Mouse (Mus musculus) limb, embryonic 10.5 days (tissue): ENCODE data around the gene Pkib. TPM values are rescaled to one million over a fixed set of nuclear protein-coding genes. Genes with fewer than 3 reads are reported as not detected.

Experiments used
- DNase-seq: peaks from one replicate; pipeline ENCODE4 v3.0.0-alpha.2; 2017; ENCODE audit warnings: low spot score
- H3K27ac ChIP-seq: fragments of 300-500 bp; sonication (generic); 2 replicates; pipeline ENCODE4 v1.5.1; 2016; ENCODE audit warnings: mild to moderate bottlenecking
- H3K27me3 ChIP-seq: fragments of 300-500 bp; sonication (generic); 2 replicates; pipeline ENCODE4 v1.6.1; 2016; ENCODE audit warnings: low read depth, mild to moderate bottlenecking; ENCODE audit not compliant: poor library complexity, severe bottlenecking
- H3K36me3 ChIP-seq: fragments of 300-500 bp; sonication (generic); 2 replicates; pipeline ENCODE4 v1.6.1; 2016; ENCODE audit warnings: mild to moderate bottlenecking, moderate library complexity
- H3K4me1 ChIP-seq: fragments of 300-500 bp; sonication (generic); 2 replicates; pipeline ENCODE4 v1.6.1; 2016
- H3K4me3 ChIP-seq: fragments of 300-500 bp; sonication (generic); 2 replicates; pipeline ENCODE4 v1.5.1; 2016; ENCODE audit warnings: mild to moderate bottlenecking, moderate library complexity
- H3K9me3 ChIP-seq: fragments of 300-500 bp; sonication (generic); replicated peaks from 2 replicates; pipeline ENCODE4 v1.6.1; 2016; ENCODE audit warnings: mild to moderate bottlenecking
- WGBS: fragments of 180-500 bp; shearing (Covaris S2); methylation state at CpG from one replicate; pipeline ENCODE4 v1.1.7; 2016; 5-methylcytosine and 5-hydroxymethylcytosine counted together
- polyA plus RNA-seq: library from polyadenylated mRNA; unstranded; fragments of >200 nt; fragmentation: Nextera tagmentation; extraction: Ambion mirVana; gene quantifications from 2 replicates; pipeline ENCODE4 v1.2.1, GENCODE M21; 2016

Pkib gene
- 0.30 TPM in 1 of 2 replicates, not detected in the other for polyA plus RNA-seq

DNA sequence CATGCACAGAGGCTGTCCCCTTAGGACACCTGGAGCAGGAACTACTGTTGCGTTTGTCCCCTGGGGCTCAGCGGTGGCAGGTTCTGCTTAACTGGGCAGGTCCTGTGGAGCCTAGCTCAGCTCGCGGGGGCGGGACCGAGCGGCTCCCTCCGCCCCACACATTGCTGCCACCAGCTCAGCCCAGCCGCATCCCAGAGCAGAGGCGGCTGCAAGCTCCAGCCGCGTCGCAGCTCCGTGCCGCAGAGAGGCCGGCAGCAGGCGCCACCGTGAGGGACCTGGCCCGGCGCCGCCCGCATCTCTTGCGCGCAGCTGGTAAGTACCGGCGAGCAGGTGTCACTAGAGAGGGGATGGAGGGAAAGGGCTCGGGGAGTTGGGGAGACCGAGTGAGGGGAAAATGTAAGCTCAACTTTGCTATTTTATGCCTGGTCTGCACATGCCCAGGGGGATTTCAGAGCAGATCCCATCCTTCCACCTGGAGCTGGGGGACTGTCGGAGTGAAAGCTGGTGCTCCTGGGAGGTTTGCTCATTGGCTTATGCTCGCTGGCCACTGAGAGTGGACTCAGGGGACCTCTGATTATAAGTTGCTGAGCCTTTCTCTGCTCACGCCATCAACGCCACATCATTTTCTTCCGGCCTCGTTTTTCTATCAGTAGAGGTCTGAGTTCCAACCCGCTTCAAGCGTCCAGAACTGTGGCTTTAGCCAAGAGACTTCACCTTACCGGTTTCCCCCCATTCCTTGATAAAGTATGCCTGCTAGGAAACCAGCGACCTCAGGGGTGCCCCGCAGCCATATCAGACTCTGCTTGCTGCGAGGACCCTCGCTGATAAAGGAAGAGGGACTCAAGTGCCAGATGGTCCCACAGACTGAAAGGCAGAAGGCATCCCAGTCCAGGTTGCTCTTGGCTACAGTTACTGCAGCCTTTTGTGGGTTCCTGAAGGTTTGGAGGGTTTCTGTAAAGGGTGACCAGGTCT is at the start of gene Pkib:
Gene Pkib (plus strand): TSS at position 86 of the 972 bp plus-strand sequence.
- peak; percentile 60 for DNase-seq
- H3K27me3 ChIP-seq = peaks cover 27% of the 10 kb centered on the region
- H3K27ac ChIP-seq = no peak within 1 kb of the TSS
- H3K36me3 ChIP-seq = no peaks in the 10 kb centered on the region
- peak within 1 kb of the TSS; percentile 49 for H3K4me3 ChIP-seq
- peaks cover 10% of the 10 kb centered on the region for H3K4me1 ChIP-seq
- no peaks in the 10 kb centered on the region for H3K9me3 ChIP-seq
- WGBS = 2% methylated on average over 41 of the region's 41 CpGs

DNA sequence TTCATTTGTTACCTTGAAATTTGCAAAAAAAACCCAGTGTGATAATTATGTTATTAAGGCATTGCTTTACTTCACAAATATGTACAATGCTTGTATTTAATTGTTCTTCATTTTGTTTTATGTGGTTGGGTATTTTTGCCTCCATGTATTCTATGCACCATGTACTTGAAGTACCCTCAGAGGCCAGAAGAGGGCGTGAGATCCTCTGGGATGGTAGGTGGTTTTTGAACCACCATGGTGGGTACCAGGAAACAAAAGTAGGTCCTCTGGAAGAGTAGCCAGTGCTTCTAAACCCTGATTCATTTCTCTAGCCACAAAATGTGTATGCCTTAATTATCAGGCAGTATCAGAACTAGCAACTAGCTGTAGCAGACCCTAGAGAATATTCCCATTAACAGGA is 47.9 kb upstream of the Pkib start:
- no peak overlapping the region for H3K4me3 ChIP-seq
- H3K27me3 ChIP-seq = no peaks in the 10 kb centered on the region
- H3K9me3 ChIP-seq = no peaks in the 10 kb centered on the region
- no peaks in the 10 kb centered on the region for H3K36me3 ChIP-seq
- 39% methylated on average over 1 of the region's 1 CpGs for WGBS
- no peak overlapping the region for H3K27ac ChIP-seq
- no peak for DNase-seq
- no peaks in the 10 kb centered on the region for H3K4me1 ChIP-seq

DNA sequence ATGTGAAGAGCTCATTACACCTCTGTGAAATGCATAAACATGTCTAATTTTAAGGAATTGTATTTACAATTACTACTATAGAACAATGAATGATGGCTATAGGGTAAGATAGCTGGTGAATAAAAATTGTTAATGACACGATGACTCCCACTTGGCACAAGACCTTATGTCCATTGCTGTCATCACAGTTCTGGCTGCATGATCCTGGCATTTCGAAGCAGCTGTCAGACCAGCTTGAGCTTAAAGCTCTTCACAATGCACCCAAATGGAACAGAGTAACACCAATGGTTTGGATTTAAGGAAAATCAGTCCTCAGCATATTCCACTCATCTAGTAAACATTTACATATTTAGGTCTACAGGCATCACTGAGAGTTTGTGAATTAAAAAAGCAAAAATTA is 37.5 kb upstream of the Pkib start:
- Histone ChIP-seq H3K9me3 (no peaks in the 10 kb centered on the region), H3K4me3 (no peak overlapping the region), H3K27ac (no peak overlapping the region), H3K27me3 (no peaks in the 10 kb centered on the region), H3K36me3 (no peaks in the 10 kb centered on the region), H3K4me1 (no peaks in the 10 kb centered on the region)
- 88% methylated on average over 2 of the region's 2 CpGs for WGBS
- no peak for DNase-seq

DNA sequence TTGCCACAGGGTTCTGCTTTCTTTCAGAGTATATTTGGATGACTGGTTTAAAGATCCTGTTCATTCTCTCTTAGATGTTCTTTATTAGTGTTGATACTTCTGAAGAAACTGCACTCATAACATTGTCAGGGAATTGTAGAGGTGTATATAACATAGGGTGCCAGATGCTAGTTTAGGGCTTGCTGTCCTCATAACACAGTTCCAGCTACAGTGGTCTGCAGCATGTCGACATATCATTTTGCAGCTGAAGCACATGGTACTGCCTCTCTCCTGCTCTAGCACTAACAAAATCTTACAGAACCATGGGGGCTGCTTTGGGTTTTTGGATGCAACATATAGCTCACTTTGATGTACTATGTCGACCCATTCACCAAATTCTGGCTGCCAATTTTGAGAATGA is 34.6 kb upstream of the Pkib start:
- Histone ChIP-seq H3K27ac (no peak overlapping the region), H3K4me1 (no peaks in the 10 kb centered on the region), H3K9me3 (no peaks in the 10 kb centered on the region), H3K4me3 (no peak overlapping the region), H3K27me3 (no peaks in the 10 kb centered on the region), H3K36me3 (no peaks in the 10 kb centered on the region)
- 81% methylated on average over 2 of the region's 2 CpGs for WGBS
- DNase-seq = no peak

DNA sequence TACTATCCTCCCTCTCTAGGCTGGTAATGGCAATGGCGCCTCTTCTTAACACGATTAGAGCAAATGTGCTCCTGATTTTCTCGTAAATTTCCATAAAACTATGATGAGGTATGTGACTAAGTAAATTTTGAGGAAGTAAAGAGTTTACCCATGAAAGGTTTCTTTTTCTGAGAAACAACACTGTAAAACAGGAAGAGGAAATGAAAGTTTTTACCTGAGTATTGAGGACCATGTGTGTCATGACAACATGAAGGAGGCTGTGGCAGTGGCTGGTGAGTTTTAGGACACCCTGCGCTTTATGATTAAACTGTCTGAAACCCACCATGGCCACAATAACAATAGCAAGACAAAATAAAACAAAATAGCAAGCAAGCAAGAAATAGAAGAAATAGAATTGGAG is 28.8 kb upstream of the Pkib start:
- Histone ChIP-seq H3K27ac (no peak overlapping the region), H3K27me3 (no peaks in the 10 kb centered on the region), H3K4me1 (no peaks in the 10 kb centered on the region), H3K4me3 (no peak overlapping the region), H3K9me3 (no peaks in the 10 kb centered on the region), H3K36me3 (no peaks in the 10 kb centered on the region)
- 92% methylated on average over 4 of the region's 4 CpGs for WGBS
- DNase-seq = no peak

DNA sequence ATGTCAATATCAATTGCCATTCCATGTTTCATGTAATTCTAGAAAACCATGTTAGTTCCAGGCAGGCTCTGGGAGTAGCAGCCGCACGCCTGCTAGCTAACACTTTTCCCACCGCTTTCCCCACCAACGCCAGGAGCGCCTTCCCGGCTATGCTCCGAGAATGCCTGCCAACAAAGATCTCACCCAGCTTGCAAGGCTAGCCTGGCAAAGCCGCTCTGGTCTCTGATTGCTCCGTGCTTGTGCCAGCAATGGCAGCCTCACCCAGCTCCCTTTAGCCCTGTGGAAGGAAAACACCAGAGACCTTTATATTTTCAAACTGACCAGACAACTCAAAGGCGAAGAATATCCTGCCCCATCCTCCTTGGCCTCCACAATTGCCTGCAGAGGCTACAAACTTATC is 8.5 kb upstream of the Pkib start:
- Histone ChIP-seq H3K36me3 (no peaks in the 10 kb centered on the region), H3K4me1 (no peaks in the 10 kb centered on the region), H3K4me3 (no peak overlapping the region), H3K9me3 (no peaks in the 10 kb centered on the region), H3K27me3 (no peaks in the 10 kb centered on the region), H3K27ac (no peak overlapping the region)
- no peak for DNase-seq
- 88% methylated on average over 10 of the region's 10 CpGs for WGBS

DNA sequence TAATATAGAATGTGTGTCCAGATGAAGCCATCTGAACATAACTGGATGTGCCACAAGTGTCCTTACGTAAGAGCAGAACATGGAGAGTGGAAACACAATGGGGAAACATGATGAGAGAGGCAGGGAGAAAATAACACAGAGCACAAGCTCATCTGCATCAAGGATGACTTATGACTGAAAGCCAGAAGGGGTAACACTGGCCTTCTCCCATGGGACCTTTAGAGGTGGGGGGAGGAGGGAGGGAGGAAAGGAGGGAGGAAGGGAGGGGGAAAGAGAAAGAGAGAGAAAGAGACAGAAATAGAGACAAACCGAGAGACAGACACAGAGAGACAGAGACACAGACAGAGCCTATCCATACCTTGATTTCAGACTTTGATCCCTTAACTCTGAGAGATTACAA is 4.0 kb upstream of the Pkib start:
- H3K9me3 ChIP-seq = no peaks in the 10 kb centered on the region
- H3K36me3 ChIP-seq = no peaks in the 10 kb centered on the region
- H3K27ac ChIP-seq = no peak overlapping the region
- H3K27me3 ChIP-seq = peaks cover 22% of the 10 kb centered on the region
- DNase-seq = no peak
- 87% methylated on average over 2 of the region's 2 CpGs for WGBS
- peaks cover 10% of the 10 kb centered on the region for H3K4me1 ChIP-seq
- no peak overlapping the region for H3K4me3 ChIP-seq

DNA sequence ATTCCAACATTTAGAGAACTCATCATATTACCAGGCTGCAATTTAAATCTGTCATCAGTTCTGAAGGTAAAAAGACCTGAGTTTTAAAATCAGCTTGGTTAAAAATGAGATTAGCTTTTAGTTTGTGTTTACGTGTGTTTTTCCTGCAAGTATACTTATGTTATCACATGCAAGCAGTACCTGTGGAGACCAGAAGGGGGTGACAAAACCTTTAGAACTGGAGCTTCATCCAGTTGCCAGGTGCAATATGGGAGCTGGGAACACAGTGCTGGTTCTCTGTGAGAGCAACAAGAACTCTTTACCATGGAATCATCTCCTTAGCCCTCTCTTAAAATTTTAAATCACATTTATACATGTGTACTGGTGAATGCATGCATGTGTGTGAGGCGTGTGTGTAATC is 1.2 kb upstream of the Pkib start:
- DNase-seq = no peak
- H3K36me3 ChIP-seq = no peaks in the 10 kb centered on the region
- H3K9me3 ChIP-seq = no peaks in the 10 kb centered on the region
- peaks cover 27% of the 10 kb centered on the region for H3K27me3 ChIP-seq
- peaks cover 10% of the 10 kb centered on the region for H3K4me1 ChIP-seq
- H3K27ac ChIP-seq = no peak overlapping the region
- H3K4me3 ChIP-seq = no peak overlapping the region
- WGBS = 95% methylated on average over 2 of the region's 2 CpGs

DNA sequence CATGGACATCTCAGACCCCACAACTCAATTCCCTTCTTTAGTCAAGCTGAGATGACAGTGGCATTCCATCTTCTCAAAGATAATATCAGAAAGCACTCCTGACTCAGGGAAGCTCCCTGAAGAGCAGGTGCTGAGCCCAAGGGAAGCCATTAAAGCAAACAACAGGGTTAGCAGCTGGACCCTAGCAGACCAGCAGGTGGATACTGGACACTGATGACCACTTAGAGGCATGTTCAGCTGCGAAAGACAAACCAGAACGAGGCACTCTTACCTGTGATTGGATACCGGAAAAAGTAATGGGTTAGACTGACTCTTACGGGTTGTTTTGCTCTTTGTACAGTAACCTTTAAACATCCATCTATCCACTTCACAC is 1.1 kb downstream of the Pkib start:
- 74% methylated on average over 4 of the region's 4 CpGs for WGBS
- Histone ChIP-seq H3K4me1 (peaks cover 10% of the 10 kb centered on the region), H3K27me3 (peaks cover 27% of the 10 kb centered on the region), H3K27ac (no peak overlapping the region), H3K9me3 (no peaks in the 10 kb centered on the region), H3K4me3 (no peak overlapping the region), H3K36me3 (no peaks in the 10 kb centered on the region)
- DNase-seq = no peak

DNA sequence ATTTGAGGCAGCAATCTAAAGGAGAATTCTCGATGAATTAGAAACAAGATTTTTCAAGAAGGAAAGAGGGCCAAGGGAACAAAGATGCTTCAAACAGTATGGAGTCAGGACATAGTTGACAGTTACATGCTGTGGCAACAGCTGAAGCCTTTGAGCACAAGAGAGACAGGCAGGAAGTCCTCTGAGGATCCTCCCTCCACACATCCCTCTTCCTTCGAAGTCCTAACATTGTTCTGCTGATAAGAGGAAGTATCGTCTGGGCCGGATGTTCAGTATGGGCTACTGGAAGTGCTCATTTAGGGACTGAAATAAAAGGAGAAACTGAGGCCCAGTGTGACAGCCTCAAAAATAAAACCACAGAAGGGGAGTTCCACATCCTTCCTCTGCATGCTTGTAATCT is 5.2 kb downstream of the Pkib start:
- no peak overlapping the region for H3K4me3 ChIP-seq
- H3K27me3 ChIP-seq = peaks cover 13% of the 10 kb centered on the region
- peaks cover 7% of the 10 kb centered on the region for H3K4me1 ChIP-seq
- no peaks in the 10 kb centered on the region for H3K36me3 ChIP-seq
- WGBS = 76% methylated on average over 4 of the region's 4 CpGs
- no peak for DNase-seq
- H3K9me3 ChIP-seq = no peaks in the 10 kb centered on the region
- no peak overlapping the region for H3K27ac ChIP-seq

DNA sequence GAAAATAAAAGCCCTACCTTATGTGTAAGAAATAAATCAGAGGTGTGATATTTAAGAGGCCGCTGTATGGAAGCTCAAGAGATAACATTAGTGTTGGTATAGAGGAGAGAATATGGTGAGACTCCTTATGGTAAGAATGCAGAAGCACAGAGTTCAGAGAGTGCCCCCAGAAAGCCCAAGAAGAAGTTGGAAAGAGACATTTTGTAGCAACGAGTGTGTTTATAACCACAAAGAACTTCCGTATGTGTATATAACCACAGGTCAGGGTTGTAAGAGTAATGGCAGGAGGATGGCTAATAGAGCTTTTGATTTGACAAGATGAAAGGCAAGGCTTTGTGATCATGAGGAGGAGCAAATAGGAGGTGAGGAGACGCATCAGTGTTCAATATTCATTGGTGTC is 6.5 kb downstream of the Pkib start:
- H3K27me3 ChIP-seq = no peaks in the 10 kb centered on the region
- H3K4me3 ChIP-seq = no peak overlapping the region
- no peaks in the 10 kb centered on the region for H3K4me1 ChIP-seq
- H3K27ac ChIP-seq = no peak overlapping the region
- 88% methylated on average over 4 of the region's 4 CpGs for WGBS
- DNase-seq = no peak
- no peaks in the 10 kb centered on the region for H3K36me3 ChIP-seq
- H3K9me3 ChIP-seq = no peaks in the 10 kb centered on the region

DNA sequence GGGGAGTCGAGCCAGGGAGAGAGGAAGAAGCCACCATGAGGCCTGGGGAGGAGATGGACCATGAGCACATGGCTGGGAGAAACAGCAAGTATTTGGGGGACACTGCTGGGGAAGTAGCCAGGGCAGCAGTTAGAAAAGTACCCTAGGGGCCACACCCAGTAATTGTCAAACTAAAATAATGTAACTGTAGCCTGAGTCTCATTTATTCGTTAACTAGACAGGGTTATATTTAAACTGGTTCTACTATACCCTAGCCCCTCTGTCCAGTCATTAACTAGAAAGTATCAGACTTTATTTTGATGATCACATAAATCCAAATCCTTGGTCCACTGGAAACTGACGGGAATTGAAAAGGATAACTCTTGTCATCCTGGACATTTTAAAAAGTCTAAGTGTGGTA is 7.8 kb downstream of the Pkib start:
- Histone ChIP-seq H3K4me1 (no peaks in the 10 kb centered on the region), H3K9me3 (no peaks in the 10 kb centered on the region), H3K36me3 (no peaks in the 10 kb centered on the region), H3K4me3 (no peak overlapping the region), H3K27ac (no peak overlapping the region), H3K27me3 (no peaks in the 10 kb centered on the region)
- DNase-seq = no peak
- WGBS = 76% methylated on average over 3 of the region's 3 CpGs

DNA sequence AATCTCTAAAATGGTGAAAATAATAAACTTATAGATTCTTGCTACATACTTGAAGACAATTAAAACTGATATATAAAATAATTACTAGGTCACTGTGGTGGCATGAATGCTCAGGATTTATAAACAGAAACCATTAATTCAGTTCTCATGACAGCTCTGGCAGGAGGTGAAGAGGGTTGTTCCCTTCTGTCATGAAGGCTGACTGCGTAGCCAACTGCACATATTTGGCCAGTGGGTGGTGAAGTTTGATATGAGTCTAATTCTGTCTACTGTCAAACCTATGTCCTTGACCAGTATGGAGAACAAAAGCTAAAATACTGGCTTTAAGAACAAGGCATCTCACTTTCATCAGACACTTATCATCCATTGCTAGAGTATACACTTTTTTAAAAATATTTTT is 21.5 kb downstream of the Pkib start:
- DNase-seq = no peak
- Histone ChIP-seq H3K4me1 (no peaks in the 10 kb centered on the region), H3K27ac (no peak overlapping the region), H3K36me3 (no peaks in the 10 kb centered on the region), H3K27me3 (no peaks in the 10 kb centered on the region), H3K9me3 (no peaks in the 10 kb centered on the region), H3K4me3 (no peak overlapping the region)
- WGBS = 89% methylated on average over 1 of the region's 1 CpGs

DNA sequence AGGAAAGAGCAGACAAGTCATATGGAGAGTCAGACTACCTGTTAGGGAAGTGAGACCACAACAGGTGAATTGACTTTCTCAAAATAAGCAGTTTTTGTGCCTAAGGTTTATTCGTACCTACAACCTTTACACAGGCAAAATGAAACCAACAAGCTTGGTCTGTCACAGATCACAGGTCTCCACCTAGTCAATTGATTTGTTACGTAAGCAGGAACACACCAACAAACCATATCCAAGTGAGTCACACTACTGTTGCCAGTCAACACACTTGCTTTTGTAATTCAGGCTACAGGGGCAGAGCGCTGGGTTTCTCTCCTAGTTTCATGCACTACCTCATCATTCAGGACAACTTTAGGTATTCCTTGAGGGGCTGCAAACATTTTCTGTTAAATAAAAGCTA is 28.7 kb downstream of the Pkib start:
- Histone ChIP-seq H3K36me3 (no peaks in the 10 kb centered on the region), H3K9me3 (no peaks in the 10 kb centered on the region), H3K27me3 (no peaks in the 10 kb centered on the region), H3K27ac (no peak overlapping the region), H3K4me3 (no peak overlapping the region), H3K4me1 (no peaks in the 10 kb centered on the region)
- no peak for DNase-seq
- 93% methylated on average over 3 of the region's 3 CpGs for WGBS
